Mouse (Mus musculus) megakaryocyte, embryonic 14.5 days (primary cell): Measurements from ENCODE around the gene Mrgbp. TPM values are rescaled to one million over a fixed set of nuclear protein-coding genes. Genes with fewer than 3 reads are reported as not detected.

Experiments
- H3K27me3 ChIP-seq: replicated peaks from 2 replicates; pipeline ENCODE3; 2012; ENCODE audit warnings: inconsistent platforms
- H3K36me3 ChIP-seq: replicated peaks from 2 replicates; pipeline ENCODE3; 2012; ENCODE audit warnings: low read length, inconsistent platforms, mixed read lengths
- H3K4me1 ChIP-seq: 2 replicates; pipeline ENCODE4 v1.6.1; 2012; ENCODE audit warnings: inconsistent platforms
- H3K4me3 ChIP-seq: replicated peaks from 2 replicates; pipeline ENCODE3; 2012; ENCODE audit warnings: moderate library complexity, mild to moderate bottlenecking, inconsistent platforms
- H3K9me3 ChIP-seq: 2 replicates; pipeline ENCODE4 v1.6.1; 2012; ENCODE audit warnings: inconsistent platforms
- FLI1 ChIP-seq: IDR thresholded peaks from 2 replicates; pipeline ENCODE4 v1.6.1; 2012; ENCODE audit warnings: low read length, inconsistent platforms, mixed read lengths
- GATA1 ChIP-seq: IDR thresholded peaks from 3 replicates; pipeline ENCODE4 v1.6.1; 2012; ENCODE audit warnings: mixed read lengths, low read length, inconsistent platforms, borderline replicate concordance
- polyA plus RNA-seq: library from polyadenylated mRNA; stranded (reverse); fragments of >175 nt; gene quantifications from 2 replicates; pipeline ENCODE4 v1.2.3, GENCODE M21; 2012; ENCODE audit warnings: low replicate concordance; ENCODE audit not compliant: insufficient read depth

Gene Mrgbp
- polyA plus RNA-seq, 1 experiment, result 9.1 TPM

DNA sequence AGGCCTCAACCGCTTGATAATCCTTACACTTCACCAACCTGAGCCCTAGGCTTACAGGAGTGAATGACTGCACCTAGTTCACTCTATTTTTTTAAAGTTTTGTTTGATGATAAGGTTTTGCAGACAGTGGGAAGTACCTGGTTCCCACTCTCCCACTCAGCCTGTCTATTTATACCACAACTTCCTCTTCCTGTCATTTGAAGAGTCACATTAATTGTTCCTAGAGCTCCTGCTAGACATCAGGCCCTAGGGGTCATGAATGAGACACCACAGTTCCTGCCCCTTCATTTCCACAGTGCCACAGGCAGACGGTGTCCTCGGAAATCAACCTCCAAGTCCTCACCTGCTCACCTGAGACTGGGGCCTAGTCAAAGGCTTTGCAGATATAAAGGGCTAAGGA is 24.6 kb upstream of the Mrgbp start:
- Histone ChIP-seq H3K27me3 (peaks cover 19% of the 10 kb centered on the region), H3K9me3 (no peaks in the 10 kb centered on the region), H3K4me3 (no peak overlapping the region), H3K36me3 (no peaks in the 10 kb centered on the region), H3K4me1 (peaks cover 10% of the 10 kb centered on the region)
- TF ChIP-seq FLI1 (no peak), GATA1 (no peak)

DNA sequence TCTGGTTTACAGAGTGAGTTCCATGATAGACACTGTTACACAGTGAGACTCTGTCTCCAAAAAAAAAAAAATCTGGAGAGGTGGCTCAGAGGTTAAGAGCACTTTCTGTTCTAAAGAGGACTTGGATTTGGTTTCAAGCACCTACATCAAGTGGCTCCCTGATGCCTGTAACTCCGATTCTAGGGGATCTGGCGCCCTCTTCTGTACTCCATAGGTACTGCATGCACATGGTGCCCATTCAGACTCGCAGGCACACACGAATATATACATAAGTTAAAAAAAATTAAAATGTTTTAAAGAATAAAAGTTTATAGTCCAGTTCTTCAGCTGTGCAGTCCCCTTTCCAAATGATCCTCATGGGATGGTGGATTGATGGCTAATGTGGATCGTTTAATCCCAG is 20.9 kb upstream of the Mrgbp start:
- TF ChIP-seq FLI1, result no peak
- TF ChIP-seq GATA1, result no peak
- H3K36me3 ChIP-seq, result no peaks in the 10 kb centered on the region
- no peak overlapping the region for H3K4me3 ChIP-seq
- no peaks in the 10 kb centered on the region for H3K9me3 ChIP-seq
- peaks cover 32% of the 10 kb centered on the region for H3K27me3 ChIP-seq
- H3K4me1 ChIP-seq, result peaks cover 25% of the 10 kb centered on the region

- peaks cover 15% of the 10 kb centered on the region for H3K4me1 ChIP-seq
- peaks cover 35% of the 10 kb centered on the region for H3K27me3 ChIP-seq
- H3K9me3 ChIP-seq, result no peaks in the 10 kb centered on the region
- TF ChIP-seq FLI1, result no peak
- no peak overlapping the region for H3K4me3 ChIP-seq
- H3K36me3 ChIP-seq, result no peaks in the 10 kb centered on the region
These were observed 19.0 kb upstream of the Mrgbp start for GRCm38 (mm10) chr2:180562146-180562545.

- no peak for TF ChIP-seq FLI1
- no peak for TF ChIP-seq GATA1
These were observed 17.8 kb upstream of the Mrgbp start for GRCm38 (mm10) chr2:180563296-180563695.

GRCm38 (mm10) chr2:180563841-180564240 is 17.3 kb upstream of the Mrgbp start:
- Histone ChIP-seq H3K36me3 (no peaks in the 10 kb centered on the region), H3K4me3 (peak overlapping the region; percentile 1), H3K4me1 (peaks cover 15% of the 10 kb centered on the region), H3K27me3 (peaks cover 44% of the 10 kb centered on the region), H3K9me3 (no peaks in the 10 kb centered on the region)
- TF ChIP-seq GATA1 (no peak), FLI1 (no peak)

More at GRCm38 (mm10) chr2:180563296-180563695, 17.8 kb upstream of the Mrgbp start:
- Histone ChIP-seq H3K36me3 (no peaks in the 10 kb centered on the region), H3K27me3 (peaks cover 38% of the 10 kb centered on the region), H3K4me1 (peaks cover 15% of the 10 kb centered on the region), H3K4me3 (no peak overlapping the region), H3K9me3 (no peaks in the 10 kb centered on the region)

- TF ChIP-seq GATA1, result no peak
- no peak for TF ChIP-seq FLI1
- Histone ChIP-seq H3K36me3 (no peaks in the 10 kb centered on the region), H3K27me3 (peaks cover 63% of the 10 kb centered on the region), H3K4me3 (no peak overlapping the region), H3K9me3 (no peaks in the 10 kb centered on the region), H3K4me1 (peaks cover 15% of the 10 kb centered on the region)
These were observed 14.7 kb upstream of the Mrgbp start for GRCm38 (mm10) chr2:180566240-180566913.

- Histone ChIP-seq H3K27me3 (peaks cover 47% of the 10 kb centered on the region), H3K4me1 (peaks cover under 1% of the 10 kb centered on the region; the same call in 1 of the 2 replicates), H3K36me3 (no peaks in the 10 kb centered on the region), H3K4me3 (no peak overlapping the region), H3K9me3 (peaks cover 15% of the 10 kb centered on the region)
- TF ChIP-seq FLI1 (no peak), GATA1 (no peak)
These were observed 12.0 kb upstream of the Mrgbp start for GRCm38 (mm10) chr2:180569028-180569643.

GRCm38 (mm10) chr2:180576482-180576881 is 4.6 kb upstream of the Mrgbp start:
- Histone ChIP-seq H3K4me1 (peaks cover 29% of the 10 kb centered on the region), H3K27me3 (peaks cover 27% of the 10 kb centered on the region), H3K36me3 (no peaks in the 10 kb centered on the region), H3K9me3 (peaks cover 15% of the 10 kb centered on the region), H3K4me3 (no peak overlapping the region)
- TF ChIP-seq FLI1, result no peak
- TF ChIP-seq GATA1, result no peak

DNA sequence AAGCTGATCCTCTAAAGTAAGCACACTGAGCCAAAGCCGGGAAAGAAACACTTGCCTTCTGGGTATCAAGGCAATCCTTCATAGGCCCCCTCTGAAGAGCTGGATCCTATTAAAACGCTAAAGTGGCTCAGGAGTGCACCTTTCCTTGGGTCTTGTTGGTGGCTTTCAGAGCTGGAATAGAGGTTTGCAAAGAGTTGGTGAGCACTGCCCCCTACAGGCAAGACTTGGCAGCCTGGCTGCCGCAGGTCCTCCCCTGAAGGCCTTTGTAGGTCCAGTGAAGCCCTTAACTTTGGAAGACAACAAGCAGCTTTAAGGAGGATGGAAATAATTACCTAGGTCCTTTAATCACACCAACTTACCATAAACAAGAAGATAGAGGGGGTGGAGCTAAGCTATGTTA is 2.4 kb upstream of the Mrgbp start:
- peaks cover 19% of the 10 kb centered on the region for H3K27me3 ChIP-seq
- H3K9me3 ChIP-seq, result peaks cover under 1% of the 10 kb centered on the region; the same call in 1 of the 2 replicates
- H3K4me3 ChIP-seq, result no peak overlapping the region
- H3K36me3 ChIP-seq, result peaks cover under 1% of the 10 kb centered on the region
- TF ChIP-seq FLI1 (no peak), GATA1 (no peak)
- peaks cover 44% of the 10 kb centered on the region for H3K4me1 ChIP-seq

GRCm38 (mm10) chr2:180582481-180583153 is 1.5 kb downstream of the Mrgbp start:
- peaks cover 38% of the 10 kb centered on the region for H3K36me3 ChIP-seq
- H3K27me3 ChIP-seq, result peaks cover 2% of the 10 kb centered on the region
- TF ChIP-seq FLI1 (0 out of 2 replicates have a peak, but pooled peaks have one; percentile 43), GATA1 (no peak)
- no peaks in the 10 kb centered on the region for H3K9me3 ChIP-seq
- H3K4me1 ChIP-seq, result peaks cover 64% of the 10 kb centered on the region
- H3K4me3 ChIP-seq, result peak overlapping the region; percentile 96
